Mouse (Mus musculus) brain, embryonic 14.5 days (tissue): Measurements from ENCODE around the gene Neurl1b.

Experiments used
- CTCF ChIP-seq: fragments of 200-500 bp; IDR thresholded peaks from 2 replicates; pipeline ENCODE4 v1.5.1; 2012; ENCODE audit warnings: inconsistent platforms, mild to moderate bottlenecking, moderate library complexity, borderline replicate concordance; ENCODE audit not compliant: insufficient read depth, insufficient read length; ENCODE audit errors: extremely low read depth
- POLR2A ChIP-seq: fragments of 200-500 bp; IDR thresholded peaks from 2 replicates; pipeline ENCODE4 v1.6.1; 2012; ENCODE audit warnings: mild to moderate bottlenecking, inconsistent platforms, borderline replicate concordance; ENCODE audit not compliant: poor library complexity, insufficient read depth, insufficient read length, severe bottlenecking; ENCODE audit errors: extremely low read depth

- peak; percentile 63; the same call in 1 of the 2 replicates for TF ChIP-seq CTCF
- TF ChIP-seq POLR2A = no peak
These were observed 6.9 kb downstream of the Neurl1b start for GRCm38 (mm10) chr17:26421561-26421960.
